Mouse (Mus musculus) thymus, adult 2 months (tissue): Measurements from ENCODE around the gene Ston2. TPM values are rescaled to one million over a fixed set of nuclear protein-coding genes. Genes with fewer than 3 reads are reported as not detected.
A peak's percentile ranks its signal among the peaks of the same experiment; 100 is the strongest.

ENCODE experiments used
- DNase-seq: peaks from one replicate; pipeline ENCODE4 v3.0.0; 2021
- H3K27ac ChIP-seq: fragments of 200-500 bp; 2 replicates; pipeline ENCODE4 v1.5.1; 2012; ENCODE audit warnings: low read length, control low read depth; ENCODE audit not compliant: control insufficient read depth, insufficient read depth
- H3K27me3 ChIP-seq: fragments of 200-500 bp; 2 replicates; pipeline ENCODE4 v1.6.1; 2012; ENCODE audit warnings: mild to moderate bottlenecking, low read length, moderate library complexity, mixed read lengths; ENCODE audit not compliant: control insufficient read depth, insufficient read depth
- H3K36me3 ChIP-seq: fragments of 200-500 bp; 2 replicates; pipeline ENCODE4 v1.6.1; 2012; ENCODE audit warnings: mild to moderate bottlenecking, low read length, moderate library complexity; ENCODE audit not compliant: control insufficient read depth, insufficient read depth
- H3K4me1 ChIP-seq: fragments of 200-500 bp; replicated peaks from 2 replicates; pipeline ENCODE4 v1.6.1; 2012; ENCODE audit warnings: low read length; ENCODE audit not compliant: control insufficient read depth, insufficient read depth
- H3K4me3 ChIP-seq: fragments of 200-500 bp; 2 replicates; pipeline ENCODE4 v1.5.1; 2012; ENCODE audit warnings: mild to moderate bottlenecking, low read length, control low read depth, moderate library complexity; ENCODE audit not compliant: control insufficient read depth, insufficient read depth
- CTCF ChIP-seq: fragments of 200-500 bp; IDR thresholded peaks from 2 replicates; pipeline ENCODE4 v1.5.1; 2012; ENCODE audit warnings: mild to moderate bottlenecking, control low read depth, low read length, moderate library complexity, borderline replicate concordance; ENCODE audit not compliant: control insufficient read depth, poor library complexity, insufficient read depth; ENCODE audit errors: extremely low read depth
- POLR2A ChIP-seq: fragments of 200-500 bp; IDR thresholded peaks from 2 replicates; pipeline ENCODE4 v1.6.1; 2012; ENCODE audit warnings: mild to moderate bottlenecking, low read length, control low read depth, moderate library complexity; ENCODE audit not compliant: control insufficient read depth, poor library complexity, insufficient read depth; ENCODE audit errors: extremely low read depth
- WGBS: fragments of 180-500 bp; shearing (Covaris S2); methylation state at CpG from one replicate; pipeline ENCODE4 v1.1.7; 2018; 5-methylcytosine and 5-hydroxymethylcytosine counted together
- polyA plus RNA-seq: library from polyadenylated mRNA; depleted of rRNA; stranded (reverse); fragments of >200 nt; gene quantifications from 2 replicates; pipeline ENCODE4 v1.2.3, GENCODE M21; 2012

The Ston2 gene
- polyA plus RNA-seq, 1 experiment, result 17.5 TPM

GRCm38 (mm10) chr12:91683549-91684100 lies 104.6 kb downstream of the Ston2 start:
- H3K4me3 ChIP-seq, result no peak overlapping the region
- 92% methylated on average over 15 of the region's 15 CpGs for WGBS
- no peak for DNase-seq
- TF ChIP-seq POLR2A (no peak), CTCF (no peak)
- no peak overlapping the region for H3K27ac ChIP-seq
- no peaks in the 10 kb centered on the region for H3K27me3 ChIP-seq
- H3K4me1 ChIP-seq, result peaks cover 17% of the 10 kb centered on the region
- no peaks in the 10 kb centered on the region for H3K36me3 ChIP-seq

- peaks cover 17% of the 10 kb centered on the region for H3K4me1 ChIP-seq
- 86% methylated on average over 3 of the region's 3 CpGs for WGBS
- TF ChIP-seq POLR2A, result no peak
- TF ChIP-seq CTCF, result no peak
- H3K27ac ChIP-seq, result no peak overlapping the region
- H3K4me3 ChIP-seq, result no peak overlapping the region
- no peak for DNase-seq
- H3K27me3 ChIP-seq, result no peaks in the 10 kb centered on the region
- H3K36me3 ChIP-seq, result no peaks in the 10 kb centered on the region
These were observed 105.1 kb downstream of the Ston2 start for GRCm38 (mm10) chr12:91683096-91683495.

- H3K4me1 ChIP-seq, result peaks cover 9% of the 10 kb centered on the region
- H3K4me3 ChIP-seq, result no peak overlapping the region
- no peak for DNase-seq
- H3K27ac ChIP-seq, result no peak overlapping the region
- H3K36me3 ChIP-seq, result no peaks in the 10 kb centered on the region
- 92% methylated on average over 14 of the region's 14 CpGs for WGBS
- H3K27me3 ChIP-seq, result no peaks in the 10 kb centered on the region
- TF ChIP-seq POLR2A, result no peak
- TF ChIP-seq CTCF, result no peak
These were observed 108.7 kb downstream of the Ston2 start for GRCm38 (mm10) chr12:91679320-91680064.

GRCm38 (mm10) chr12:91675937-91676336 lies 112.2 kb downstream of the Ston2 start:
- no peak for DNase-seq
- TF ChIP-seq POLR2A, result no peak
- TF ChIP-seq CTCF, result no peak
- no peaks in the 10 kb centered on the region for H3K36me3 ChIP-seq
- peaks cover 5% of the 10 kb centered on the region; the same call in 1 of the 2 replicates for H3K4me1 ChIP-seq
- no peak overlapping the region for H3K27ac ChIP-seq
- no peak overlapping the region for H3K4me3 ChIP-seq
- WGBS, result 78% methylated on average over 9 of the region's 9 CpGs
- no peaks in the 10 kb centered on the region for H3K27me3 ChIP-seq

GRCm38 (mm10) chr12:91673141-91673540 lies 115.0 kb downstream of the Ston2 start:
- no peak overlapping the region for H3K27ac ChIP-seq
- no peaks in the 10 kb centered on the region for H3K36me3 ChIP-seq
- WGBS, result 69% methylated on average over 6 of the region's 6 CpGs
- peaks cover 12% of the 10 kb centered on the region for H3K4me1 ChIP-seq
- TF ChIP-seq CTCF (no peak), POLR2A (no peak)
- peak; percentile 17 for DNase-seq
- no peaks in the 10 kb centered on the region for H3K27me3 ChIP-seq
- H3K4me3 ChIP-seq, result no peak overlapping the region

GRCm38 (mm10) chr12:91672528-91672927 lies 115.7 kb downstream of the Ston2 start:
- Histone ChIP-seq H3K27ac (no peak overlapping the region), H3K36me3 (no peaks in the 10 kb centered on the region), H3K27me3 (no peaks in the 10 kb centered on the region), H3K4me1 (peaks cover 17% of the 10 kb centered on the region), H3K4me3 (no peak overlapping the region)
- 94% methylated on average over 7 of the region's 7 CpGs for WGBS
- no peak for DNase-seq
- TF ChIP-seq POLR2A (no peak), CTCF (no peak)
